Mouse (Mus musculus): ENCODE measurements at regions not wholly inside any gene's neighbourhood (a gene's known extent, or its start where the extent isn't known, plus 50 kb on each side); places are given as distances from the start of the nearest gene placed in this dataset.

DNA sequence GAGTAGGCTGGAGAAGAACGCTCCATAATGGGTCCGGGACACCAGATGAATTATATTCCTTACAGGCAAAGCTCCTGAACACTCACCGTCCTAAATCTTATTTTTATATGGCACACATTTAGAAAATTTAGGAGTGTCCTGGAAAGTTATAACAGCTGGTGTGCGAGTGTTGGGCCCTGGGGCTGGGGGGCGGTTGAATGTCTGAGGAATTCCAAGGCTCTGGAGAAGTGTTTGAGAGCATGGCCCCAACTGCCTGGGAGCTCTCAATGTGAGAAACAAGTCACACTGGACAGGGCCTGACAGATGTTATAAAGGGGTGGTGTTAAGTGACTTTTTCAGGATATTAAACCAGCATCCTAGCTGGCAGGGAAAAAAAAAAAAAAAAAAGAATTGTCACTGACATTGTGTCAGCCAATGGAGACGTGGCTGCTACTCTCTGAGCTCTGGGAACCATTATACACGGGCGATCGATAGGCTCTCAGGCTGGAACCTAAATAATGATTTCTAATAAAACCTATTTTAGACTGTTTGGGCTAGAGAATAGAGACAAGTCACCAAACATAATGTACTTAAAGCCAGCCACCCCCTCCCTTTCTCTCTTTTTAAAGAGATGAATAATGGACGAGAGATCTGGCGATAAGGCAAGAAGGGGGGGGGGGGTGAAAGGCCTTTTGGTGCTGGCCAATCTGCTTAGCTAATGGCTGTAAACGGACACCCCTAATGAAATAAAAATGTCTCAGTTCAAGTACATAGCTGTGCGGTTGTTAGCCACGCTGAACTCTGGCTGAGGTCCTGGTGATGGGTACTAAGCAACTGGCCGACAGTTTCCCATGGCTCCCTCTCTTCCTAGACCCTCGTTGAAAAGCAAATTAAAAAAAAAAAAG is 98.6 kb upstream of the Eya4 start:
- TF ChIP-seq CTCF (IDR thresholded peaks at IDR 0.05; ENCODE audit: extremely low read depth, insufficient read length, insufficient replicate concordance, low read depth, low read length), result no peak
- no peak for TF ChIP-seq POLR2A (IDR thresholded peaks at IDR 0.05; ENCODE audit: low read depth, low read length)

Data from small intestine, adult 2 months (tissue).